Comparison of ENCODE assay signal across 23 mouse cellular contexts in the genomic region with DNA sequence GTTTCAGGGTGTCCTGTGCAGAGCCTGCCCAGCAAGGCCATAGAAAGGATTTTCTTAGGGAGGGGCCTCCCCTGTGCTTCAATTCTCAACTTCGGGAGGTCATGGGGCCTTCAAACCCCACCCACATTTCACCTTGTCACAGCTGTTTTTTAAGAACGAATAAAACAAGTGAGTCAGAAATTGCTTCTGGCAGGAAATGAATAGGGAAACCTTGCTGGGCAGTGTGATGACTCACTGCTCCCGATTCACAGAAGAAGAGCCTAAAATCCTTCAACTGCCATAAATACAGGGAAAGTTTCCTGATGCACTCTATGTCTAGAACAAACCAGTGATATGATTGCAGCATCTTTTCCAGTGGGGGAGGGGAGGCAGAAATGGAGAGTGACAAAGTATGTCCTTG.
DNase-seq lines count a peak whose midpoint lies in the region; ATAC-seq and TF ChIP-seq lines count a peak whose summit lies in the region.
"Had no signal": no experiment of that assay in that cellular context is flagged by ENCODE, and none has a peak within 500 bp of the region (broad histone marks: within the 10 kb centered on the region; RNA-seq: fewer than 3 reads in every experiment).

No protein-coding gene starts in this region.

- H3K4me1 ChIP-seq in olfactory bulb, adult 2 months (ENCODE audit: control insufficient read depth, insufficient read depth, low read length) = peaks cover 6% of the 10 kb centered on the region
- H3K4me1 ChIP-seq in intestine, embryonic 15.5 days (replicated peaks) = no peaks in the 10 kb centered on the region
- no peaks in the 10 kb centered on the region for H3K4me1 ChIP-seq in forebrain, embryonic 16.5 days (replicated peaks; ENCODE audit: control insufficient read depth, insufficient read depth, low read length)
- H3K4me1 ChIP-seq: neural tube, embryonic 12.5 days had no signal

- 18% methylated on average over 3 of the region's 3 CpGs for WGBS in olfactory bulb, adult 2 months
- 44% methylated on average over 3 of the region's 3 CpGs for WGBS in intestine, embryonic 15.5 days
- 30% methylated on average over 3 of the region's 3 CpGs for WGBS in forebrain, embryonic 16.5 days

- no peaks in the 10 kb centered on the region for H3K27me3 ChIP-seq in intestine, embryonic 15.5 days (replicated peaks)
- no peaks in the 10 kb centered on the region for H3K27me3 ChIP-seq in forebrain, embryonic 16.5 days (replicated peaks; ENCODE audit: control insufficient read depth, insufficient read depth, low read length)
- H3K27me3 ChIP-seq: forebrain, embryonic 15.5 days; neural tube, embryonic 12.5 days had no signal

- intact Hi-C loops in left cerebral cortex, adult 2 months (cut with DNase I) = no loop called here

- H3K4me2 ChIP-seq in intestine, embryonic 15.5 days (replicated peaks) = no peak overlapping the region
- no peak overlapping the region for H3K4me2 ChIP-seq in forebrain, embryonic 16.5 days (ENCODE audit: low read length)
- H3K4me2 ChIP-seq: forebrain, embryonic 15.5 days; liver, embryonic 11.5 days; neural tube, embryonic 12.5 days had no signal

- H3K9ac ChIP-seq in intestine, embryonic 15.5 days = no peak overlapping the region
- H3K9ac ChIP-seq in forebrain, embryonic 16.5 days (replicated peaks; ENCODE audit: low read depth, low read length) = no peak overlapping the region
- H3K9ac ChIP-seq: forebrain, embryonic 15.5 days; neural tube, embryonic 12.5 days had no signal

- ATAC-seq in intestine, embryonic 15.5 days = no peak
- no peak for ATAC-seq in forebrain, embryonic 16.5 days
- ATAC-seq: forebrain, embryonic 15.5 days; hindbrain, embryonic 16.5 days had no signal

- H3K27ac ChIP-seq in left cerebral cortex, adult 2 months = peak overlapping the region; percentile 26; the same call in 1 of the 2 replicates
- 0 out of 2 replicates have a peak overlapping the region, but pooled peaks have one; percentile 44 for H3K27ac ChIP-seq in olfactory bulb, adult 2 months (ENCODE audit: insufficient read depth, low read depth, low read length)
- H3K27ac ChIP-seq in intestine, embryonic 15.5 days = no peak overlapping the region
- H3K27ac ChIP-seq in forebrain, embryonic 16.5 days (ENCODE audit: low read length) = no peak overlapping the region
- H3K27ac ChIP-seq: forebrain, embryonic 15.5 days; midbrain, embryonic 10.5 days; neural tube, embryonic 12.5 days had no signal

- DNase-seq in left cerebral cortex, adult 2 months (ENCODE audit: extremely low spot score in 1 of 2, low spot score in 2 of 2) = peak in 1 of 2 experiments; percentile 19
- DNase-seq in left cerebral cortex, adult 11 months (ENCODE audit: low spot score) = no peak
- peak; percentile 90 for DNase-seq in Muller cell, postnatal 12 days (ENCODE audit: inconsistent ontology term)
- peak; percentile 26 for DNase-seq in adrenal gland, postnatal 10 days
- DNase-seq: cerebellum, adult 18-20 months; heart, adult 18-20 months; kidney, adult 18-20 months; kidney, postnatal 14 days; layer of hippocampus, adult 9-11 months; left cerebral cortex, postnatal 4 days; lung, adult 2 months; lung, postnatal 4 days; thymus, adult 18-20 months had no signal

- no peak overlapping the region for H3K4me3 ChIP-seq in left cerebral cortex, adult 2 months
- no peak overlapping the region for H3K4me3 ChIP-seq in olfactory bulb, adult 2 months (ENCODE audit: insufficient read depth, low read depth, low read length)
- H3K4me3 ChIP-seq in intestine, embryonic 15.5 days (replicated peaks) = no peak overlapping the region
- H3K4me3 ChIP-seq in forebrain, embryonic 16.5 days (replicated peaks; ENCODE audit: low read length) = no peak overlapping the region
- H3K4me3 ChIP-seq: erythroblast, embryonic 14.5 days; forebrain, embryonic 15.5 days; midbrain, embryonic 10.5 days; neural tube, embryonic 12.5 days had no signal

- TF ChIP-seq POLR2A in olfactory bulb, adult 2 months (IDR thresholded peaks at IDR 0.05; ENCODE audit: insufficient read depth, low read depth, low read length) = no peak

- TF ChIP-seq CTCF in left cerebral cortex, adult 2 months (IDR thresholded peaks at IDR 0.05) = no peak
- TF ChIP-seq CTCF in olfactory bulb, adult 2 months (IDR thresholded peaks at IDR 0.05; ENCODE audit: insufficient read depth, low read depth, low read length) = no peak

- no peaks in the 10 kb centered on the region for H3K36me3 ChIP-seq in intestine, embryonic 15.5 days
- no peaks in the 10 kb centered on the region for H3K36me3 ChIP-seq in forebrain, embryonic 16.5 days (ENCODE audit: control insufficient read depth, insufficient read depth)
- H3K36me3 ChIP-seq: forebrain, embryonic 15.5 days; G1E; midbrain, embryonic 10.5 days; neural tube, embryonic 12.5 days had no signal

- H3K9me3 ChIP-seq in intestine, embryonic 15.5 days = no peaks in the 10 kb centered on the region
- no peaks in the 10 kb centered on the region for H3K9me3 ChIP-seq in forebrain, embryonic 16.5 days (ENCODE audit: control insufficient read depth, low read length)
- H3K9me3 ChIP-seq: forebrain, embryonic 15.5 days; G1E; midbrain, embryonic 10.5 days; neural tube, embryonic 12.5 days had no signal

Comparison
In these comparisons a context has a peak if more than half of its experiments do, and no peak if none do; other contexts are left out.
1. H3K27ac ChIP-seq: peak in left cerebral cortex, adult 2 months (single experiment) and olfactory bulb, adult 2 months (single experiment); none in intestine, embryonic 15.5 days (single experiment) and forebrain, embryonic 16.5 days (single experiment).